Comparison of ENCODE assay signal across 8 mouse cellular contexts in genomic region chr1:133034091-133034460, GRCm38 (mm10). TPM values are rescaled to one million over a fixed set of nuclear protein-coding genes. Genes with fewer than 3 reads are reported as not detected.
A peak's percentile ranks its signal among the peaks of the same experiment; 100 is the strongest.
DNase-seq lines count a peak whose midpoint lies in the region; ATAC-seq lines count a peak whose summit lies in the region.

No protein-coding gene starts in this region.

- 0 out of 2 replicates have a peak overlapping the region, but pooled peaks have one; percentile 28 for H3K9ac ChIP-seq in heart, embryonic 11.5 days (ENCODE audit: low read depth, low read length)
- H3K9ac ChIP-seq in kidney, embryonic 15.5 days = no peak overlapping the region
- peak overlapping the region; percentile 12; the same call in 1 of the 2 replicates for H3K9ac ChIP-seq in liver, embryonic 15.5 days
- H3K9ac ChIP-seq in neural tube, embryonic 12.5 days = no peak overlapping the region

- peak; percentile 61 for ATAC-seq in heart, embryonic 11.5 days (replicated peaks; ENCODE audit: insufficient number of reproducible peaks, low FRiP score, low TSS enrichment)
- ATAC-seq in kidney, embryonic 15.5 days (replicated peaks; ENCODE audit: low FRiP score) = peak; percentile 69
- ATAC-seq in liver, embryonic 15.5 days (ENCODE audit: insufficient read depth) = peak; percentile 74
- peak; percentile 58 for ATAC-seq in neural tube, embryonic 12.5 days (ENCODE audit: low FRiP score, low read depth)
- no peak for ATAC-seq in monocyte, adult 5-6 weeks (replicated peaks; ENCODE audit: insufficient number of reproducible peaks, low FRiP score, low TSS enrichment, poor library complexity, severe bottlenecking)

- H3K27ac ChIP-seq in heart, embryonic 11.5 days (ENCODE audit: low read depth, low read length) = no peak overlapping the region
- H3K27ac ChIP-seq in kidney, embryonic 15.5 days = peak overlapping the region; percentile 79; the same call in 1 of the 2 replicates
- peak overlapping the region; percentile 56 for H3K27ac ChIP-seq in liver, embryonic 15.5 days (replicated peaks)
- H3K27ac ChIP-seq in neural tube, embryonic 12.5 days = no peak overlapping the region

- peak overlapping the region; percentile 56 for H3K4me2 ChIP-seq in heart, embryonic 11.5 days
- peak overlapping the region; percentile 57 for H3K4me2 ChIP-seq in kidney, embryonic 15.5 days
- peak overlapping the region; percentile 68 for H3K4me2 ChIP-seq in liver, embryonic 15.5 days
- peak overlapping the region; percentile 63 for H3K4me2 ChIP-seq in neural tube, embryonic 12.5 days (replicated peaks)

- no peaks in the 10 kb centered on the region for H3K4me1 ChIP-seq in heart, embryonic 11.5 days (ENCODE audit: control insufficient read depth, insufficient read depth, low read length)
- H3K4me1 ChIP-seq in kidney, embryonic 15.5 days = peaks cover 9% of the 10 kb centered on the region
- peaks cover 18% of the 10 kb centered on the region for H3K4me1 ChIP-seq in liver, embryonic 15.5 days (replicated peaks)
- H3K4me1 ChIP-seq in neural tube, embryonic 12.5 days = peaks cover 11% of the 10 kb centered on the region

- no peaks in the 10 kb centered on the region for H3K36me3 ChIP-seq in heart, embryonic 11.5 days (ENCODE audit: control insufficient read depth, insufficient read depth, low read length)
- H3K36me3 ChIP-seq in kidney, embryonic 15.5 days = no peaks in the 10 kb centered on the region
- H3K36me3 ChIP-seq in liver, embryonic 15.5 days (replicated peaks) = no peaks in the 10 kb centered on the region
- no peaks in the 10 kb centered on the region for H3K36me3 ChIP-seq in neural tube, embryonic 12.5 days

- 3% methylated on average over 11 of the region's 11 CpGs for WGBS in heart, embryonic 11.5 days (ENCODE audit: insufficient replicate concordance)
- 3% methylated on average over 11 of the region's 11 CpGs for WGBS in kidney, embryonic 15.5 days
- 2% methylated on average over 11 of the region's 11 CpGs for WGBS in liver, embryonic 15.5 days (ENCODE audit: insufficient replicate concordance)
- 4% methylated on average over 11 of the region's 11 CpGs for WGBS in neural tube, embryonic 12.5 days

- H3K4me3 ChIP-seq in heart, embryonic 11.5 days (ENCODE audit: low read depth, low read length) = peak overlapping the region; percentile 61
- H3K4me3 ChIP-seq in kidney, embryonic 15.5 days (replicated peaks) = peak overlapping the region; percentile 65
- H3K4me3 ChIP-seq in liver, embryonic 15.5 days (replicated peaks) = peak overlapping the region; percentile 63
- H3K4me3 ChIP-seq in neural tube, embryonic 12.5 days = peak overlapping the region; percentile 41

- no peaks in the 10 kb centered on the region for H3K9me3 ChIP-seq in heart, embryonic 11.5 days (replicated peaks; ENCODE audit: control insufficient read depth, low read length)
- H3K9me3 ChIP-seq in kidney, embryonic 15.5 days (replicated peaks) = no peaks in the 10 kb centered on the region
- no peaks in the 10 kb centered on the region for H3K9me3 ChIP-seq in liver, embryonic 15.5 days (replicated peaks)
- no peaks in the 10 kb centered on the region for H3K9me3 ChIP-seq in neural tube, embryonic 12.5 days

- peak; percentile 16 to 19 for DNase-seq in CD8-positive naive resting alpha-beta T cell, adult 2 months (ENCODE audit: low read depth in 2 of 2, low spot score in 2 of 2)
- DNase-seq in R1 (ENCODE audit: low read depth, low spot score) = peak; percentile 91
- peak; percentile 66 for DNase-seq in embryo, embryonic 11 days

- H3K27me3 ChIP-seq in heart, embryonic 11.5 days (ENCODE audit: control insufficient read depth, insufficient read depth, low read length) = no peaks in the 10 kb centered on the region
- H3K27me3 ChIP-seq in kidney, embryonic 15.5 days = no peaks in the 10 kb centered on the region
- H3K27me3 ChIP-seq in liver, embryonic 15.5 days = no peaks in the 10 kb centered on the region
- no peaks in the 10 kb centered on the region for H3K27me3 ChIP-seq in neural tube, embryonic 12.5 days (replicated peaks)

RNA-seq across cellular contexts. Expression of gene Mdm4, which starts 3.7 kb away (rescaled TPM):
- polyA plus RNA-seq in heart, embryonic 11.5 days (2014; fragmentation: Nextera tagmentation; extraction: Ambion mirVana) = 34.4 and 41.2 TPM in 2 replicates
- 32.4 and 32.6 TPM in 2 replicates for polyA plus RNA-seq in kidney, embryonic 15.5 days (2015; fragmentation: Nextera tagmentation; extraction: Ambion mirVana)
- 14.1 and 15.7 TPM in 2 replicates for polyA plus RNA-seq in liver, embryonic 15.5 days (2015; fragmentation: Nextera tagmentation; extraction: Ambion mirVana)
- 39.2 and 39.5 TPM in 2 replicates for polyA plus RNA-seq in neural tube, embryonic 12.5 days (2016; fragmentation: Nextera tagmentation; extraction: Ambion mirVana)
- total RNA-seq in monocyte, adult 5-6 weeks (2017) = 113 to 271 TPM (median 138 TPM) in 3 replicates

RNA-seq across cellular contexts. Expression of gene Pik3c2b, which starts 11.4 kb away (rescaled TPM):
- 7.7 and 10.3 TPM in 2 replicates for polyA plus RNA-seq in heart, embryonic 11.5 days (2014; fragmentation: Nextera tagmentation; extraction: Ambion mirVana)
- polyA plus RNA-seq in kidney, embryonic 15.5 days (2015; fragmentation: Nextera tagmentation; extraction: Ambion mirVana) = 6.1 and 6.3 TPM in 2 replicates
- 0.77 TPM in 2 replicates for polyA plus RNA-seq in liver, embryonic 15.5 days (2015; fragmentation: Nextera tagmentation; extraction: Ambion mirVana)
- polyA plus RNA-seq in neural tube, embryonic 12.5 days (2016; fragmentation: Nextera tagmentation; extraction: Ambion mirVana) = 18.0 and 18.1 TPM in 2 replicates
- 1.4 to 5.4 TPM (median 1.9 TPM) in 3 replicates for total RNA-seq in monocyte, adult 5-6 weeks (2017)

Comparison
In these comparisons a context has a peak if more than half of its experiments do, and no peak if none do; other contexts are left out.
1. DNase-seq: peak in every context shown above with its lines; median percentile 91 in R1; 66 in embryo, embryonic 11 days; 18 in CD8-positive naive resting alpha-beta T cell, adult 2 months.
2. H3K27ac ChIP-seq: peak in kidney, embryonic 15.5 days (single experiment) and liver, embryonic 15.5 days (single experiment); none in heart, embryonic 11.5 days (single experiment) and neural tube, embryonic 12.5 days (single experiment).
3. H3K9ac ChIP-seq: peak in heart, embryonic 11.5 days (single experiment) and liver, embryonic 15.5 days (single experiment); none in kidney, embryonic 15.5 days (single experiment) and neural tube, embryonic 12.5 days (single experiment).
4. Peak in every context shown above with its lines, with median percentiles within 50 percentile points of each other: H3K4me2 ChIP-seq and H3K4me3 ChIP-seq.